Mouse (Mus musculus): ENCODE measurements at regions not wholly inside any gene's neighbourhood (a gene's known extent, or its start where the extent isn't known, plus 50 kb on each side); places are given as distances from the start of the nearest gene placed in this dataset.
"Not testable (repeated sequence)": the region's sequence is repeated elsewhere in the genome, so short reads cannot be mapped to it uniquely, and the experiment has no call there.

DNA sequence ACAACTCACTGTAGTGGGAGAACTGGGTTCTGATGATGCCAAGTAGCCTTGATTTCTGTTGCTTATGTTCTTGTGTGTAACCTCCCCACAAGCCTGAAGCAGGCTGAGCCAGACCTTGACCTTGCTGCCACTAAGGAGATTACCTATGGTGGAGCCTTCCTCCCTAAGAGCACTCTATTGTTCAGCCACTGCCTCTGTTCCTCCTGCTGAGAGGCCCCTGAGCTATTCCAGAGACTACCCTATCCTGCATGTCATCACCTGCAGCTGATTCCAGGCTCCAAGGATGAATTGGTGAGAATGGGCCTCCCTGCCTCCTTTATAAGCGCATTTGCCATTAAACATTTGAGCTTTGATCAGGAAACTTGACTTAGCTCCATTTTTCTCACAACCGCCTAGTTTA is 60.8 kb upstream of the Dnajc1 start:
- not testable (repeated sequence) for DNase-seq (ENCODE audit: low read depth, low spot score)

DNA sequence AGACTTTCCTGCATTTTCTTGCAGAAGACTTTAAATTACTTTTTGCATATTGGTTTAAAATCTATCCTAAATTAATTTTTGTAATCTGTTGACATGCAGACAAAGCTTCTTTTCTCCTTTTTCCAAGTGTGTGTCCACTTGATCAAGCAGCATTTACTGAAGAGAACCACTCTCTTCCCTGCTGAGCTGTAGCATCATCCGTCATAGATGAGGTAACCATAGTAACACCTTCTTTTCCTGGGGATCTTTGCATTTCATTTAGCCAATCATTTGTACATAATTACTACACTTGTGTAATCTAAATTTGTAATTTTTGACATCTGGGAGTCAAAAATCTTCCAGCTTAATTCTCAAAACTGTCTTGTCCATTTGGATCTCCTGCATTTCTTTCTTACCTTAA is 53.2 kb upstream of the Dnajc1 start:
- DNase-seq (ENCODE audit: low read depth, low spot score): no peak

All from retina, postnatal 7 days (tissue).